Mouse (Mus musculus) G1E (cell line): ENCODE data around the gene Crnn.

ENCODE experiments used
- CTCF ChIP-seq: IDR thresholded peaks from 2 replicates; pipeline ENCODE4 v1.5.1; 2012; ENCODE audit warnings: low read depth, low read length, inconsistent platforms, mixed read lengths
- GATA1 ChIP-seq: IDR thresholded peaks from 2 replicates; pipeline ENCODE4 v1.6.1; 2012; ENCODE audit warnings: borderline replicate concordance, low read length, inconsistent platforms, mixed read lengths
- POLR2AphosphoS5 ChIP-seq: IDR thresholded peaks from 2 replicates; pipeline ENCODE4 v1.6.1; 2012; ENCODE audit warnings: low read depth, low read length, inconsistent platforms; ENCODE audit not compliant: insufficient replicate concordance

- TF ChIP-seq CTCF (no peak), GATA1 (no peak), POLR2AphosphoS5 (no peak)
Measured at GRCm38 (mm10) chr3:93119101-93119500, 25.5 kb upstream of the Crnn start.
